Mouse (Mus musculus) thymus, adult 2 months (tissue): ENCODE measurements around the gene Fkrp. TPM values are rescaled to one million over a fixed set of nuclear protein-coding genes. Genes with fewer than 3 reads are reported as not detected.

Source experiments
- DNase-seq: peaks from one replicate; pipeline ENCODE4 v3.0.0; 2021
- H3K27ac ChIP-seq: fragments of 200-500 bp; 2 replicates; pipeline ENCODE4 v1.5.1; 2012; ENCODE audit warnings: low read length, control low read depth; ENCODE audit not compliant: control insufficient read depth, insufficient read depth
- H3K27me3 ChIP-seq: fragments of 200-500 bp; 2 replicates; pipeline ENCODE4 v1.6.1; 2012; ENCODE audit warnings: mild to moderate bottlenecking, low read length, moderate library complexity, mixed read lengths; ENCODE audit not compliant: control insufficient read depth, insufficient read depth
- H3K36me3 ChIP-seq: fragments of 200-500 bp; 2 replicates; pipeline ENCODE4 v1.6.1; 2012; ENCODE audit warnings: mild to moderate bottlenecking, low read length, moderate library complexity; ENCODE audit not compliant: control insufficient read depth, insufficient read depth
- H3K4me1 ChIP-seq: fragments of 200-500 bp; replicated peaks from 2 replicates; pipeline ENCODE4 v1.6.1; 2012; ENCODE audit warnings: low read length; ENCODE audit not compliant: control insufficient read depth, insufficient read depth
- H3K4me3 ChIP-seq: fragments of 200-500 bp; 2 replicates; pipeline ENCODE4 v1.5.1; 2012; ENCODE audit warnings: mild to moderate bottlenecking, low read length, control low read depth, moderate library complexity; ENCODE audit not compliant: control insufficient read depth, insufficient read depth
- CTCF ChIP-seq: fragments of 200-500 bp; IDR thresholded peaks from 2 replicates; pipeline ENCODE4 v1.5.1; 2012; ENCODE audit warnings: mild to moderate bottlenecking, control low read depth, low read length, moderate library complexity, borderline replicate concordance; ENCODE audit not compliant: control insufficient read depth, poor library complexity, insufficient read depth; ENCODE audit errors: extremely low read depth
- POLR2A ChIP-seq: fragments of 200-500 bp; IDR thresholded peaks from 2 replicates; pipeline ENCODE4 v1.6.1; 2012; ENCODE audit warnings: mild to moderate bottlenecking, low read length, control low read depth, moderate library complexity; ENCODE audit not compliant: control insufficient read depth, poor library complexity, insufficient read depth; ENCODE audit errors: extremely low read depth
- WGBS: fragments of 180-500 bp; shearing (Covaris S2); methylation state at CpG from one replicate; pipeline ENCODE4 v1.1.7; 2018; 5-methylcytosine and 5-hydroxymethylcytosine counted together
- polyA plus RNA-seq: library from polyadenylated mRNA; depleted of rRNA; stranded (reverse); fragments of >200 nt; gene quantifications from 2 replicates; pipeline ENCODE4 v1.2.3, GENCODE M21; 2012

The Fkrp gene
- polyA plus RNA-seq, 1 experiment = 48.7 TPM

DNA sequence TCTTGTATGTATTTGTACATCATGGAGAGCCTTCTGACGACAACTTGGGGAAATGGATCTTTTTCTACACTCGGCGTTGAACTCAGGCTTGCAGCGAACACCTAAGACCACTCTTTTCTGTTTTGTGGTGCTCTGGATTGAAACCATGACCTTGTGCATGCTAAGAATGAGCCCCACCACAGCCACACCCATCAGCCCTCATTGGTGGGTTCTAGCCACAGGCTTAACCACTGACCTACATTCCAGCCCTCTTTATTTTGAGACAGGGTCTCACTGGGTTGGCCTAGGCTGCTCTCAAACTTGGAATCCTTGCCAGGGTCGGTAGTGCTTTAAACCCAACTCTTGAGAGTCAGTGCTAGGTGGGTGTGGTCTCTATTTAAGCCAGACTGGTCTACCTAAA is 21.6 kb downstream of the Fkrp start:
- 63% methylated on average over 5 of the region's 5 CpGs for WGBS
- Histone ChIP-seq H3K27ac (no peak overlapping the region), H3K4me3 (no peak overlapping the region), H3K4me1 (peaks cover 23% of the 10 kb centered on the region), H3K27me3 (no peaks in the 10 kb centered on the region), H3K36me3 (peaks cover 53% of the 10 kb centered on the region)
- DNase-seq = no peak
- TF ChIP-seq POLR2A (no peak), CTCF (no peak)

DNA sequence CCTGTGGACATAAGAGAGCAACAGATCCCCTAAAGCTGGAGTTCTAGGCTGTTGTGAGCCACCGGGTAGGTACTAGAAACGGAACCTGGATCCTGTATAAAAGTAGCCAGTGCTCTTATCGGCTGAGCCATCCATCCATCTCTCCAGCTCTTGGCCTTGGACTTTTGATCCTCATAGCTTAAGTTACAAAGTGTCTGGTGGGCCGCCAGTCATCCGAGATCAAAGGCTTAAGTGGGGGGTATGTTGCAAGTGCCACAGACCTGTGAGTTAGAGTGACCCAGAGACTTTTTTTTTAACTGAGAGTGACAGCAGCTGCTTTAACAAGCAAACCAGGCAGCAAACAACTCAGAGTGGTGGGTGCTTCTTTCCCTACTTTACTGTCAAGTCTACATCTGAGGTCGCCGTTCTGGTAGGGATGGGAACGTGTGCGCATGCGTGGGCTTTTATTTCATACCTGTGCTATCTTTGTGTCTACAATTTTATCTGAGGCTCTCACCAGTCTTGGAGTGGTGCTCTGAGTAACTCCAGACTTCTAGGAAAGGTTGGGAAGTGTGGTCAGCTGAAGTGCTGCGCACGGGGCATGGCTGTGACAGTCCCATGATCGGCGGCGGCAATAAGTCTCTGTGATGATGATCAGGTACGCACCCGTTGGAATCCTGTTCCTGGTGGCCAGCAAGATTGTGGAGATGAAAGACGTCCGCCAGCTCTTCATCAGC is 23.4 kb downstream of the Fkrp start:
- Histone ChIP-seq H3K4me1 (peaks cover 23% of the 10 kb centered on the region), H3K4me3 (no peak overlapping the region), H3K36me3 (peaks cover 47% of the 10 kb centered on the region), H3K27me3 (no peaks in the 10 kb centered on the region), H3K27ac (no peak overlapping the region)
- no peak for DNase-seq
- TF ChIP-seq POLR2A (no peak), CTCF (no peak)
- WGBS = 96% methylated on average over 19 of the region's 19 CpGs

DNA sequence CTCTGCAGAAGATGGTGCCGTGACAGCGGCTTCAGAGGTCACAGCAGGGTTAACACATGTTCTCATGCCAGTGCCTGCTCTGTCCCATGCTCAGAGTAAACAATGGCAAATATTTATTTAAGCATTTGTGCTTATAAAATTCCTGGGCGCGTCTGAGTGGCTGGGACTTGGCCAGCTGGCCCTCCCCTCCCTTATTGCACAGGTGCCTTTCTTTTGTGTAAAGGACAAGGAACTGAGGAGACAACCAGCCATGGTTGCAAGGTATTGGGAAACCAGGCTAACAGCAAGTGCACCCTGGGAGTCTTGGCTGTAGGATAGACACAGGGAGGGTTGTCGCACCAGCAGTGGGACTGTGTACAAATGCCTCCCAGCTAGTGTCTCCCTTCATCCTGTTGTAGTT is 24.2 kb downstream of the Fkrp start:
- no peak for TF ChIP-seq POLR2A
- no peak for TF ChIP-seq CTCF
- H3K27ac ChIP-seq = no peak overlapping the region
- WGBS = 95% methylated on average over 5 of the region's 5 CpGs

DNA sequence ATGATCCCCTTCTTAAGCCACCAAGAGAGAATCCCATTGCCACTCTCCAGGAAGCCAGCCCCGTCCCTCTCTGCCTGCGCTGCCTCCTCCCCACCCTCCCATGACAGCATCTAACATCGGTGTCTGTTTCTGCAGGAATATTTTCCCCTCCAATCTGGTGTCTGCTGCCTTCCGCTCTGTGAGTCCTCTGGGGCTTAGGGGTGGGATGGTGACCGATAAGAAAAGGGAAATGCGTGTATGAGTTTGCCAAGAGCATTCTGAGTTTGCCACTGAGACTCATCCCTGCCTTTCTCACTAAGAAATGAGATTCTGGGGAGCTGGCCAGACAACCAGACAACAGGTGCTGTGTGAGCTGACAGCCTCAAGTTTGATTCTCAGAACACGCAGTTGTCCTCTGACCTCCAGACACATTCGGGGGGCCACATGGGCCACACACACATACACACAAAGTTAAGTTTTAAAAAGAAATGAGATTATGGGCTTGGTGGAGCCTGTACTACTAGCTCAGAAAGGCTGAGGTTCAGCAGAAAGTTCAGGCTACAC is 30.9 kb downstream of the Fkrp start:
- 95% methylated on average over 8 of the region's 8 CpGs for WGBS
- H3K4me1 ChIP-seq = peaks cover 21% of the 10 kb centered on the region
- no peak overlapping the region for H3K4me3 ChIP-seq
- no peak overlapping the region for H3K27ac ChIP-seq
- H3K36me3 ChIP-seq = peaks cover 5% of the 10 kb centered on the region
- DNase-seq = no peak
- no peak for TF ChIP-seq POLR2A
- no peak for TF ChIP-seq CTCF
- H3K27me3 ChIP-seq = no peaks in the 10 kb centered on the region

More for the DNA sequence above, 24.2 kb downstream of the Fkrp start:
- Histone ChIP-seq H3K4me1 (peaks cover 23% of the 10 kb centered on the region), H3K4me3 (no peak overlapping the region), H3K36me3 (peaks cover 38% of the 10 kb centered on the region), H3K27me3 (no peaks in the 10 kb centered on the region)
- DNase-seq = no peak

DNA sequence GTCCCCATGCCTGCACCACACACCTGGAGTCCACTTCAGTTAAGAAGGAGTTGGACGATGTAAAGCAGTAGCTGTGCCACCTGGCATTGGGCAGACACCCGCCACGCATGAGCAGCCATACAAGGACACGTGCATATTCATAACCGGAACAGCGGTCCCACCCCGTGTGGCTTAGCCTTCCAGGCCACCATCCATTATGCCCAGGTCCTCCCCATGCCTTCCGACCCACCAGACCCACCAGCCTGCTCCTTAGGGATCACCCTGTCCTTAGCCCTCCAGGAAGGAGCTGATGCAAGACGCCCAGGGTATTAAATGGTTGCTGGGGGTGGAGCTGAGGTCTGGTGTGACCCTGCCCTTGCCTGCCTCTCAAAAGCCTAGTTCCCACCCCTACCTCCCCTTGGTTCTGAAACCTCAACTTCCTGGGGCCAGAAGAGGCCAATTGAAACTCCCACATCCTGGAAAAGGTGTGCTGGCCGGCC is 32.0 kb downstream of the Fkrp start:
- WGBS = 68% methylated on average over 10 of the region's 10 CpGs
- no peak for TF ChIP-seq POLR2A
- TF ChIP-seq CTCF = no peak
- DNase-seq = no peak
- Histone ChIP-seq H3K4me3 (no peak overlapping the region), H3K4me1 (peaks cover 22% of the 10 kb centered on the region), H3K36me3 (no peaks in the 10 kb centered on the region; the same call in 1 of the 2 replicates), H3K27ac (no peak overlapping the region), H3K27me3 (no peaks in the 10 kb centered on the region)

DNA sequence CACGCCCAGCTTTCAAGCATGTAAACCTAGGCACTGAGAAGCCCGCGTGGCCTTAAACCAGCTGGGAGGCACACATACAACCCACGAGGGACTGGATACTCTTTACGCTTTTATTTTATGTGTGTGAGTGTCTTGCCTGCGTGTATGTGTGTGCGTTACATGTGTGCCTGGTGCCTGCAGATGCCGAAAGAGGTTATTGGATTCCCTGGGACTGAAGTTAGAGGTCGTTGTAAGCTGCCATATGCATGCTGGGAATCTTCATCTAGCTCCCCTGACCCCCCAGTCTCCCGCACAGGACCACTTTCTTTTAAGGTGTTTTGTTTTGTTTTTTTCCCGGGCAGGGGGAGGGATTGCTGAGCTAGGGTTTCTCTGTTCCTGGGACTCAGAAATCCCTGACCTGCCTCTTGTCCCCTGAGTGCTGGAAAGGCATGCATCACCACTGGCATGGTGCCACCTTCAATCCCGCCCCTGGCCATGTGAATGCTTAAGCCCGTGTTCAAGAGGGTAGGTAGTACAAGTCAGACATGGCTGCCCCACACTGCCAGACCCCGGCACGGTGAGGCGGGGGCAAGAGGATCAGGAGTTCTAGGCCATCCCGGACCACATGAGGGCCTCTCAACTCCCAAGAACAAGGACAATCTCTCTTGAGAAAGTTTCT is 32.6 kb downstream of the Fkrp start:
- Histone ChIP-seq H3K27ac (peak overlapping the region; percentile 54; the same call in 1 of the 2 replicates), H3K36me3 (no peaks in the 10 kb centered on the region; the same call in 1 of the 2 replicates), H3K27me3 (no peaks in the 10 kb centered on the region), H3K4me3 (peak overlapping the region; percentile 88), H3K4me1 (peaks cover 22% of the 10 kb centered on the region)
- no peak for TF ChIP-seq POLR2A
- no peak for TF ChIP-seq CTCF
- DNase-seq = no peak
- 61% methylated on average over 17 of the region's 17 CpGs for WGBS
